Mouse (Mus musculus) thymus, postnatal 14 days (tissue): ENCODE data around the gene 4933434E20Rik.

Experiments
- DNase-seq: peaks from one replicate; pipeline ENCODE4 v3.0.0; 2021

4933434E20Rik gene

GRCm38 (mm10) chr3:90051441-90052350 lies at the start of gene 4933434E20Rik:
4933434E20Rik (plus strand) TSS chr3:90051636.
- DNase-seq = peak; percentile 73

GRCm38 (mm10) chr3:90004091-90004796 lies 47.2 kb upstream of the 4933434E20Rik start:
- DNase-seq = no peak

DNA sequence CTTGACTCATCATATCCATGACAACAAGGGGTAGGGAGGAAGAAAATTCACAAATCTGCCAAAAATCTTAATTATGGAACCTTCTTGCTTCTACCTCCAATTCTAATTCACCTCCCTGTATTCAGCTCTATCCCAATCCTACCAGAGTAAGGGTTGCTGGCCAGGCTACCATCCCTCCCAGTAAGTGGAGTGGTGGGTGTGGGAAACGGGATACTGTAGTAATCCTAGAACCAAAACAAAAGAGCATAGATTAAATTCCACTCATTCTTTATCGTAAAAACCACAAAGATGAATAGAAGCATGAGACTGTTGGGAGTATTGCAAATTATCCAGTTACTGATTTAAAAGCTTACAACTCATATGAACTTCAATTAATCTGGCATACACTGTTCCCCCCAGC lies 41.1 kb upstream of the 4933434E20Rik start:
- no peak for DNase-seq

GRCm38 (mm10) chr3:90016626-90017025 lies 34.8 kb upstream of the 4933434E20Rik start:
- no peak for DNase-seq

DNA sequence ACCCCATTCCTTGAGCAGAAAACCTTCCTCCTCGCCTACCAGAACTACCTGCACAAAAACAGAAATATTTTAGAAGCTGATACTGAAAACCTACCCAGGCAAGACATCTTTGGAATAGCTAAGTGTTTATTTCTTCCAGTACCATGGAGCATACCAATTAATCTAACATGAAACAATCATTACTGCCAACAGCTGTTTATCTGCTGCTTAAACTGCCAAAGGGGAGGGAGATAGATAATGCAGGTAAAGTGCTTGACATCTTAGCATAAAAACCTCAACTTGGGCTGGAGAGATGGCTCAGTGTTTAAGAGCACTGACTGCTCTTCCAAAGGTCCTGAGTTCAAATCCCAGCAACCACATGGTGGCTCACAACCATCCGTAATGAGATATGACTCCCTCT lies 16.8 kb upstream of the 4933434E20Rik start:
- no peak for DNase-seq

DNA sequence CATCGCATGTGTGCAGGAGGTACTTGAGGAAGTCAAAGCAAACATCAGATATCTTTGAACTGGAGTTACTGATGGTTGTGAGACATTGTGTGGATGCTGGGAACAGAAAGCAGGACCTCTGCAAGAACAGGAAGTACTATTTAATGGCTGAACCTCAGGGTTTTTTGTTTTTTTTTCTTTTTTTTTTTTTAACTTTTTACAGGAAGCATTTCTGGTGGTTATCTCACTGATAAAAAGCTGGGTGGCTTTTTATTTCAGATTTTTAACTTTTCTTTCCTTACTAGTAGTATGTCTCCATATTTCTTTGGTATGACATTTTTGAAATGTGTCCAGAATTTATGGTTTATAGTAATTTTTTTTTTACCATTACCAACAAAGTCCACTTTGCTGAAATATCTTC lies 15.2 kb upstream of the 4933434E20Rik start:
- DNase-seq = no peak

- no peak for DNase-seq
These were observed 1.7 kb upstream of the 4933434E20Rik start for GRCm38 (mm10) chr3:90049691-90050090.

GRCm38 (mm10) chr3:90052351-90053241 lies 1.2 kb downstream of the 4933434E20Rik start, which contains the start of gene Ubap2l:
Ubap2l (minus strand) TSS chr3:90052628.
- DNase-seq = peak; percentile 96

GRCm38 (mm10) chr3:90061549-90061948 lies 10.1 kb downstream of the 4933434E20Rik start:
- DNase-seq = no peak

DNA sequence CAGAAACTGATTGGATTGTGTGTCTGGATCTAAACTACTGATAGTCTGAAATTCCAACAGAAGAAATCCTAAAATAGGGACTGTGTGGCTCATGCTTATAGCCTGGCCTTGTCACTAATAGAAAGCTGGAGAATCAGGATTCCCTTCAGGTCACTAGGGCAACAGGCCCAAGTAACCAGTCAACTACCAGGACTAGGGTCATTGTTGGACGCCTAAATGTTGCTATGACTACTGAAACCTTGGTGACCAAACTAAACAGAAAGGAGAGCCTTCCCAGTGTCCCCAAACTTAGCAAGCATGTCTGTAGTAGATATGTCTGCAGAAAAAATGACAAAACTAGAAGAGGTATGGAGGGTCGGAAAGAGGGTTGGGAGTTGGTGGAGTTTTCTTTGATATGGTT lies 11.1 kb downstream of the 4933434E20Rik start:
- DNase-seq = no peak

- no peak for DNase-seq
These were observed 12.9 kb downstream of the 4933434E20Rik start for GRCm38 (mm10) chr3:90064383-90064782.

DNA sequence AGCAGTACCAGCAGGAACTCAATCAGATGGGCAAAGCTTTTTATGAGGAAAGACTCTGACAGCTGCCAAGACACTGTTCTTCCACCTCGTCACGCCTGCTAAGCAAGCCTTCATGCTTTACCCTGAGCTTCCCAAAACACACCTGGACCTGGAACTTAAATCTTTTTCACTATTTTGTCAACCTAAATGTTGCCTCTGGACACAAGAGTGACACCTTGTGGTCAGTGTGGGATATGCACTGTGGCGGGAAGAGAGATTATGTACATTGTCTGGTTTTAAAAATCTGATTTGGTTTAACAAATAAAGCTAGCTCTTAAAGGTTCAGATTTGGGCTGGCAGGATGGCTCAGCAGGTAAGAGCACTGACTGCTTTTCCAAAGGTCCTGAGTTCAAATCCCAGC lies 14.1 kb downstream of the 4933434E20Rik start:
- DNase-seq = peak; percentile 63

DNA sequence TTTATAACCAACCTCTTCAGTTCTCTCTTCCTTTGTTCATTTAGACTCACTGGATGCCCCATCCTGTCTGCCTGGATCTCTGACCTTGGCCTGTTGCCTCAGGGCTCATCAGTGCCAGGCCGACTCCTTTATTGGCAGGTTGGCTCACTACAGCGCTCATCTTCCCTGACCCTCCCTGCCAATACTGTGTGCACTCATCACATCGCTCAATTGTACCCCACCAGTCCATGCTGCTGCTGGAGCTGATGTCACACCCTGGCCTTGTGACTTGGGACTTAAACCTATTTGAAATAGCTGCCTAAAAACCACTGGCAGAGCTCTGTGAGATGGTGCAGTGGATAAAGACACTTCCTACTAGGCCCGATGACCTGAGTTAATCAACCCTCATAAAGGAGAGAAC lies 16.4 kb downstream of the 4933434E20Rik start:
- no peak for DNase-seq

GRCm38 (mm10) chr3:90069688-90070087 lies 18.3 kb downstream of the 4933434E20Rik start:
- DNase-seq = no peak

DNA sequence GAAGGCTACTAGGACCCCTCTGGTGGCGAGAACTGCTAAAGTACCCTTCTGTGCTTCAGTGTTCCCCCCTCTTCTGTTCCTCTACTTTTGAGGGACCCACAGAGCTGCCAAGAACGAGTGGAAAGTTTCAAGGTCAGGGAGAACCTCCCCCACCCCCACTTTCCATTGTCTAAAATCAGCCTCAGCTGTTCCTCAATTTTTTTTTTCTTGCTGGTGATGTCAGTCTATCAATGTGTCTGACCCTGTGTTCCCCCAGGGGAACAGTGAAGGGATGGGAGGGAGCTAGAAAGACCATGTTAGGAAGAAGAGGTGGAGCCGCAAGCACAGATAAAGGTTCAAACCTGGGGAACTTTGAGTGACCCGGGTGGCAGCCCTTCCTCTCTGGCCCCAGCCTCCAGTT lies 20.9 kb downstream of the 4933434E20Rik start, which contains the start of gene Tpm3:
Tpm3 (plus strand) TSS at position 356 of the 400 bp plus-strand sequence.
- DNase-seq = no peak

- peak; percentile 81 for DNase-seq
These were observed 25.7 kb downstream of the 4933434E20Rik start for GRCm38 (mm10) chr3:90076921-90077716.

- no peak for DNase-seq
These were observed 26.8 kb downstream of the 4933434E20Rik start for GRCm38 (mm10) chr3:90078224-90078623.

GRCm38 (mm10) chr3:90079133-90079762 lies 27.8 kb downstream of the 4933434E20Rik start:
- DNase-seq = peak; percentile 90

DNA sequence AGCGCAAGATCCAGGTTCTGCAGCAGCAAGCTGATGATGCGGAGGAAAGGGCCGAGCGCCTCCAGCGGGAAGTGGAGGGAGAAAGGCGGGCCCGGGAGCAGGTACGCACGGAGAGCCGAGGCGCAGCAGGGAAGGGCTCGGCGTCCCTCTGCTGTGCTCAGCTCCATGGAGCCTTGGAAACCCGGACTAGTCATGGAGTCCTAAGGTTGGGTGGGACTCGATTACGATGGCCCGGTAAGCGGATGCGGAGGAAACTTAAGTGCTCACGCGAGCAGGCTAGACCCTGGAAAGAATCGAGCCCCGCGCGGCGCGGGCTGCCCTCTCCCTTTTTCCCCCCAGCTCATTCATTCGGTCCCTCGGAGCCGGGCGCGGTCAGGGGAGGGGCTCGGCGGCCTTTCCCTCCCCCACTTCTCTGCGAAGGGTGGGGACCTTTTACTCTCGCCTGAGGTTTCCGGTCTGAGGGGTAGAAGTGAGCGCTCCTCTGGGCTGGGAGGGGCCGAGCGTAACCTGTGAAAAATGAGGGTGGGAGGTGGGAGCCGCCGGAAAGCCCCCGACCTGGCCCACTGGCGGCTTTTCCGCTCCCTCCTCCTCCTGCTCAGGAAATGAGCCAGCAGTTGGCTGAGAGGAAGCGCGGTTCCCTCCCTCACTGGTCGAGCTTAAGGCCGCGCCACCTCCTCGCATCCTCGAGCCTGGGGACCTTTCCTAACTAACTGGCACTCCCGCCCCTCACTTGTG lies 28.5 kb downstream of the 4933434E20Rik start:
- DNase-seq = peak; percentile 90

GRCm38 (mm10) chr3:90080498-90080863 lies 29.0 kb downstream of the 4933434E20Rik start:
- no peak for DNase-seq
